Mouse (Mus musculus): Measurements from ENCODE around the gene Tjp3.

GRCm38 (mm10) chr10:81299585-81300351, 8.4 kb upstream of the Tjp3 start:
- TF ChIP-seq CTCF (IDR thresholded peaks at IDR 0.05; ENCODE audit: borderline replicate concordance, control insufficient read depth, extremely low read depth, insufficient read depth, low read length, poor library complexity): no peak
- no peak for TF ChIP-seq POLR2A (IDR thresholded peaks at IDR 0.05; ENCODE audit: control insufficient read depth, extremely low read depth, insufficient read depth, low read length, poor library complexity)

Measured in thymus, adult 2 months (tissue).